Mouse (Mus musculus) left cerebral cortex, adult 18-20 months (tissue): Measurements from ENCODE around the gene Gnpnat1. TPM values are rescaled to one million over a fixed set of nuclear protein-coding genes. Genes with fewer than 3 reads are reported as not detected.

Experiments
- microRNA-seq, 2 experiments: library from miRNA; unstranded; fragments of <30 nt; microRNA quantifications; one replicate each; pipeline ENCODE4 v1.2.0; 2021
- total RNA-seq, 2 experiments: library from RNA; stranded (reverse); gene quantifications; 2 replicates each; pipeline ENCODE4 v1.2.3; 2021

Gene Gnpnat1
- total RNA-seq, 2 experiments from 2014 or later = 19.1 to 21.1 TPM

Small RNA genes lying within 50 kb of the gene (microRNA-seq; reads per million reads assigned to microRNA genes)
- 0 reads per million in 2 experiments for gene Gm25353

Other genes with a start within 250 kb of the Gnpnat1 start
- 10 to 100 TPM; 30.8 to 33.9 TPM for gene Gpr137c, start 185.2 kb downstream of the Gnpnat1 start, total RNA-seq
- gene Txndc16, start 184.6 kb downstream of the Gnpnat1 start, total RNA-seq = 10 to 100 TPM; 60.6 to 66.5 TPM
- gene Ero1l, start 86.1 kb downstream of the Gnpnat1 start, total RNA-seq = 10 to 100 TPM; 39.4 to 46.0 TPM
- 10 to 100 TPM; 89.8 to 93.3 TPM for gene Psmc6, start 75.1 kb downstream of the Gnpnat1 start, total RNA-seq
- 10 to 100 TPM; 15.3 to 15.4 TPM for gene Styx, start 53.8 kb downstream of the Gnpnat1 start, total RNA-seq
- gene Fermt2, start 125.2 kb upstream of the Gnpnat1 start, total RNA-seq = 100 to 1,000 TPM in 1 of 2 experiments, 10 to 100 TPM in 1; 88.1 to 109 TPM